Comparison of ENCODE assay signal across 8 mouse cellular contexts in the genomic region with DNA sequence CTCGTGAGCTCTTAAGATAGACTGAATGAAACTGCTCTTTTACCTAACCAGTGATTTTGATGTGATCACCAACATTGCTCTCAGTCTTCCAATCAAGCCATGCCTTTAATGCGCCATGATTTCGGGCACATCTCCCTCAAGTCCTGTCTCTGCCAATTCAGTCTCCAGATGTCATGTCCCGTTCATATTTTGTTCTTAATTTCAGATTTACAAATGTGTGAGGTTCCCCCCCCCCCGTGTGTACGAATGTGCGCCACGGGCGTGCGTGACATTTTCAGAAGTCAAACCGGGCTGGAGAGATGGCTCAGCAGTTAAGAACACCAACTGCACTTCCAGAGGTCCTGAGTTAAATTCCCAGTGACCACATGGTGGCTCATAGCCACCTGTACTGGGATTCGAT. TPM values are rescaled to one million over a fixed set of nuclear protein-coding genes. Genes with fewer than 3 reads are reported as not detected.
DNase-seq lines count a peak whose midpoint lies in the region; ATAC-seq and TF ChIP-seq lines count a peak whose summit lies in the region.

No protein-coding gene starts in this region.

- H3K9me3 ChIP-seq in kidney, embryonic 14.5 days (ENCODE audit: control insufficient read depth, low read length), result no peaks in the 10 kb centered on the region
- H3K9me3 ChIP-seq in hindbrain, postnatal 0 days (ENCODE audit: low read length), result no peaks in the 10 kb centered on the region
- no peaks in the 10 kb centered on the region for H3K9me3 ChIP-seq in midbrain, embryonic 14.5 days (ENCODE audit: control insufficient read depth, low read length)

- WGBS in kidney, embryonic 14.5 days, result under 1% methylated on average over 12 of the region's 12 CpGs
- WGBS in hindbrain, postnatal 0 days, result under 1% methylated on average over 12 of the region's 12 CpGs
- WGBS in midbrain, embryonic 14.5 days, result under 1% methylated on average over 12 of the region's 12 CpGs

- peak overlapping the region; percentile 67 for H3K4me2 ChIP-seq in kidney, embryonic 14.5 days (replicated peaks; ENCODE audit: low read depth, low read length)
- peak overlapping the region; percentile 80 for H3K4me2 ChIP-seq in hindbrain, postnatal 0 days (ENCODE audit: low read depth, low read length)
- peak overlapping the region; percentile 79 for H3K4me2 ChIP-seq in midbrain, embryonic 14.5 days (ENCODE audit: low read length)

- H3K4me1 ChIP-seq in kidney, embryonic 14.5 days (ENCODE audit: control insufficient read depth, insufficient read depth, low read length), result peaks cover 14% of the 10 kb centered on the region; the same call in 1 of the 2 replicates
- H3K4me1 ChIP-seq in bone marrow macrophage, adult 2 months (ENCODE audit: control insufficient read depth, insufficient read depth, low read length), result peaks cover 3% of the 10 kb centered on the region
- H3K4me1 ChIP-seq in hindbrain, postnatal 0 days (ENCODE audit: insufficient read depth, low read length), result peaks cover 11% of the 10 kb centered on the region
- peaks cover 7% of the 10 kb centered on the region for H3K4me1 ChIP-seq in midbrain, embryonic 14.5 days (ENCODE audit: control insufficient read depth, insufficient read depth, low read length)

- no peak for TF ChIP-seq CTCF in bone marrow macrophage, adult 2 months (IDR thresholded peaks at IDR 0.05; ENCODE audit: low read depth, low read length)
- no peak for TF ChIP-seq CTCF in hindbrain, postnatal 0 days (IDR thresholded peaks at IDR 0.05; ENCODE audit: low read depth)

- peaks cover 37% of the 10 kb centered on the region for H3K36me3 ChIP-seq in kidney, embryonic 14.5 days (ENCODE audit: control insufficient read depth, insufficient read depth, low read length)
- peaks cover 25% of the 10 kb centered on the region for H3K36me3 ChIP-seq in hindbrain, postnatal 0 days (ENCODE audit: insufficient read depth, low read length)
- peaks cover 33% of the 10 kb centered on the region for H3K36me3 ChIP-seq in midbrain, embryonic 14.5 days (ENCODE audit: control insufficient read depth, insufficient read depth, low read length)

- peak overlapping the region; percentile 59; the same call in 1 of the 2 replicates for H3K9ac ChIP-seq in kidney, embryonic 14.5 days (ENCODE audit: low read depth, low read length)
- peak overlapping the region; percentile 80 for H3K9ac ChIP-seq in hindbrain, postnatal 0 days (replicated peaks; ENCODE audit: low read length)
- H3K9ac ChIP-seq in midbrain, embryonic 14.5 days (replicated peaks; ENCODE audit: low read length), result peak overlapping the region; percentile 69; the same call in 1 of the 2 replicates

- peak; percentile 12; the same call in 1 of the 2 replicates for ATAC-seq in kidney, embryonic 14.5 days (ENCODE audit: low FRiP score, low TSS enrichment)
- peak; percentile 2 for ATAC-seq in hindbrain, postnatal 0 days
- ATAC-seq in midbrain, embryonic 14.5 days (ENCODE audit: low FRiP score, low TSS enrichment), result peak; percentile 24

- H3K27ac ChIP-seq in kidney, embryonic 14.5 days (ENCODE audit: low read depth, low read length), result peak overlapping the region; percentile 89
- H3K27ac ChIP-seq in bone marrow macrophage, adult 2 months (ENCODE audit: insufficient read depth, low read depth, low read length), result peak overlapping the region; percentile 89
- peak overlapping the region; percentile 98 for H3K27ac ChIP-seq in hindbrain, postnatal 0 days
- peak overlapping the region; percentile 98 for H3K27ac ChIP-seq in midbrain, embryonic 14.5 days (replicated peaks; ENCODE audit: low read depth, low read length)

- H3K4me3 ChIP-seq in kidney, embryonic 14.5 days (ENCODE audit: low read length), result peak overlapping the region; percentile 80
- peak overlapping the region; percentile 68 for H3K4me3 ChIP-seq in bone marrow macrophage, adult 2 months (ENCODE audit: insufficient read depth, low read length)
- H3K4me3 ChIP-seq in hindbrain, postnatal 0 days (ENCODE audit: low read length), result peak overlapping the region; percentile 79
- H3K4me3 ChIP-seq in midbrain, embryonic 14.5 days (replicated peaks; ENCODE audit: low read depth, low read length), result peak overlapping the region; percentile 70

- DNase-seq in kidney, adult 11 months, result no peak
- DNase-seq in hindbrain, postnatal 0 days (ENCODE audit: low spot score), result peak; percentile 60
- peak; percentile 66 for DNase-seq in midbrain, embryonic 14.5 days
- no peak for DNase-seq in adipocyte (ENCODE audit: low spot score)
- no peak for DNase-seq in MN1 (ENCODE audit: low spot score)
- DNase-seq in B cell, adult 2 months, result no peak

- no peaks in the 10 kb centered on the region for H3K27me3 ChIP-seq in kidney, embryonic 14.5 days (ENCODE audit: control insufficient read depth, insufficient read depth, low read length)
- no peaks in the 10 kb centered on the region for H3K27me3 ChIP-seq in hindbrain, postnatal 0 days (ENCODE audit: insufficient read depth, low read length)
- H3K27me3 ChIP-seq in midbrain, embryonic 14.5 days (ENCODE audit: control insufficient read depth, insufficient read depth, low read length), result no peaks in the 10 kb centered on the region

- TF ChIP-seq POLR2A in bone marrow macrophage, adult 2 months (IDR thresholded peaks at IDR 0.05; ENCODE audit: borderline replicate concordance, low read depth, low read length), result no peak

RNA-seq across cellular contexts. Expression of gene Syngr1, which starts 7.4 kb away (rescaled TPM):
- 9.5 and 11.9 TPM in 2 replicates for polyA plus RNA-seq in kidney, embryonic 14.5 days (2014; fragmentation: Nextera tagmentation; extraction: Ambion mirVana)
- polyA plus RNA-seq in bone marrow macrophage, adult 2 months (2012; ENCODE audit: insufficient read depth, insufficient read length, missing spikeins), result 95.0 and 111 TPM in 2 replicates
- total RNA-seq in hindbrain, postnatal 0 days (2014; rRNA removed), result 155 and 157 TPM in 2 replicates
- polyA plus RNA-seq in hindbrain, postnatal 0 days (2015; fragmentation: Nextera tagmentation; extraction: Ambion mirVana), result 73.4 and 78.6 TPM in 2 replicates
- polyA plus RNA-seq in midbrain, embryonic 14.5 days (2014; fragmentation: Nextera tagmentation; extraction: Ambion mirVana), result 26.3 and 39.4 TPM in 2 replicates

RNA-seq across cellular contexts. Expression of gene Rpl3, which starts 7.9 kb away (rescaled TPM):
- 1,350 and 1,409 TPM in 2 replicates for polyA plus RNA-seq in kidney, embryonic 14.5 days (2014; fragmentation: Nextera tagmentation; extraction: Ambion mirVana)
- polyA plus RNA-seq in bone marrow macrophage, adult 2 months (2012; ENCODE audit: insufficient read depth, insufficient read length, missing spikeins), result 928 and 957 TPM in 2 replicates
- 599 and 600 TPM in 2 replicates for total RNA-seq in hindbrain, postnatal 0 days (2014; rRNA removed)
- 527 and 544 TPM in 2 replicates for polyA plus RNA-seq in hindbrain, postnatal 0 days (2015; fragmentation: Nextera tagmentation; extraction: Ambion mirVana)
- 681 and 724 TPM in 2 replicates for polyA plus RNA-seq in midbrain, embryonic 14.5 days (2014; fragmentation: Nextera tagmentation; extraction: Ambion mirVana)

RNA-seq across cellular contexts. Expression of gene Tab1, which starts 49.2 kb away (rescaled TPM):
- polyA plus RNA-seq in kidney, embryonic 14.5 days (2014; fragmentation: Nextera tagmentation; extraction: Ambion mirVana), result 25.3 and 35.2 TPM in 2 replicates
- polyA plus RNA-seq in bone marrow macrophage, adult 2 months (2012; ENCODE audit: insufficient read depth, insufficient read length, missing spikeins), result 18.3 and 19.2 TPM in 2 replicates
- total RNA-seq in hindbrain, postnatal 0 days (2014; rRNA removed), result 55.0 and 58.6 TPM in 2 replicates
- polyA plus RNA-seq in hindbrain, postnatal 0 days (2015; fragmentation: Nextera tagmentation; extraction: Ambion mirVana), result 26.5 and 27.9 TPM in 2 replicates
- 37.9 and 42.5 TPM in 2 replicates for polyA plus RNA-seq in midbrain, embryonic 14.5 days (2014; fragmentation: Nextera tagmentation; extraction: Ambion mirVana)

Comparison
In these comparisons a context has a peak if more than half of its experiments do, and no peak if none do; other contexts are left out.
1. DNase-seq: peak in hindbrain, postnatal 0 days (single experiment) and midbrain, embryonic 14.5 days (single experiment); none in kidney, adult 11 months (single experiment), adipocyte (single experiment), MN1 (single experiment) and B cell, adult 2 months (0 of 2).
2. Peak in every context shown above with its lines, with median percentiles within 50 percentile points of each other: ATAC-seq, H3K27ac ChIP-seq, H3K4me2 ChIP-seq, H3K4me3 ChIP-seq and H3K9ac ChIP-seq.